10 mouse cellular contexts compared by ENCODE assay signal in the genomic region with DNA sequence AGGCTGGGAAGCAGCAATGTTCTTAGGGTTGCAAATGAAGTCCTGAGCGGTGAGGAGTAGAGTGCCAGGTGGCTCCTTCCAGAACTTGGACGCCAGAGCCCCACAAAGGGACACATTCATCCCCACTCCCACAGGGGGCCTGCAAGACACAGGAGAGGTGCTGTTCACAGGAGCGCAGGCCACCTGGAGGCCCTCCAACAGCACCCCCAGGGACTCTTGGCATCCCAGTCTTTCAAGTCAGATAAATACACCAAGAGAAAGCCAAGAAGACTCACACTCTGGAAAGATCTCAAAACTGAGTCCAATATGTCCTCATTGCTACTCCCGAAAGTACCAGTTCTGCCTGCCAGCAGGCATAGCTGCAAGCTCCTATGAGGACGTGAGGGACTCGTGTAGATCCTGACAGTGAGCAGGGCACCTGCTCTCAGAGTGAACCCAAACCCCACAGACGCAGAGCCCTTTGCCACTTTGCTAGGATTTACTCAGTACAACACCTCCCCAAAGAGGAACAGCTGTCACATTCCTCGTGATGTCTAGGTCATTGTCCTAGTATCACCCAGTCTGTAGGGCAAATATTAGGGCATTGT.
DNase-seq lines count a peak whose midpoint lies in the region; ATAC-seq and TF ChIP-seq lines count a peak whose summit lies in the region.
"Had no signal": no experiment of that assay in that cellular context is flagged by ENCODE, and none has a peak within 500 bp of the region (broad histone marks: within the 10 kb centered on the region; RNA-seq: fewer than 3 reads in every experiment).

No protein-coding gene starts in this region.

- no peaks in the 10 kb centered on the region for H3K9me3 ChIP-seq in heart, embryonic 12.5 days (replicated peaks)
- H3K9me3 ChIP-seq: liver, embryonic 15.5 days had no signal

- TF ChIP-seq CTCF in cerebellum, adult 2 months (IDR thresholded peaks at IDR 0.05; ENCODE audit: borderline replicate concordance, insufficient read depth, low read depth, low read length) = no peak
- TF ChIP-seq CTCF in left cerebral cortex, adult 2 months (IDR thresholded peaks at IDR 0.05) = no peak

- no peak overlapping the region for H3K4me3 ChIP-seq in heart, embryonic 12.5 days
- no peak overlapping the region for H3K4me3 ChIP-seq in cerebellum, adult 2 months (replicated peaks; ENCODE audit: insufficient read depth, low read depth, low read length)
- H3K4me3 ChIP-seq in left cerebral cortex, adult 2 months = no peak overlapping the region
- H3K4me3 ChIP-seq: liver, embryonic 15.5 days; megakaryocyte, embryonic 14.5 days had no signal

- peak; percentile 38 to 50 for DNase-seq in heart, adult 18-20 months
- peak; percentile 36 for DNase-seq in brain, adult 2 months (ENCODE audit: low read depth, low spot score)
- peak; percentile 25 to 44 for DNase-seq in cerebellum, adult 2 months
- DNase-seq in gastrocnemius, postnatal 36 days = peak; percentile 38 to 48
- no peak for DNase-seq in thymus, postnatal 14 days
- DNase-seq in left cerebral cortex, adult 2 months (ENCODE audit: extremely low spot score in 1 of 2, low spot score in 2 of 2) = no peak

- no peaks in the 10 kb centered on the region for H3K36me3 ChIP-seq in heart, embryonic 12.5 days
- H3K36me3 ChIP-seq: liver, embryonic 15.5 days had no signal

- H3K27me3 ChIP-seq in heart, embryonic 12.5 days (replicated peaks) = peaks cover 78% of the 10 kb centered on the region
- no peaks in the 10 kb centered on the region for H3K27me3 ChIP-seq in cerebellum, adult 2 months (ENCODE audit: control insufficient read depth, insufficient read depth, low read length)
- H3K27me3 ChIP-seq: liver, embryonic 15.5 days; megakaryocyte, embryonic 14.5 days had no signal

- H3K9ac ChIP-seq in heart, embryonic 12.5 days = no peak overlapping the region
- H3K9ac ChIP-seq: liver, embryonic 15.5 days had no signal

- intact Hi-C loops in gastrocnemius, postnatal 36 days (cut with DNase I) = no loop called here
- intact Hi-C loops in left cerebral cortex, adult 2 months (cut with DNase I) = no loop called here

- no peak overlapping the region for H3K27ac ChIP-seq in heart, embryonic 12.5 days (ENCODE audit: poor library complexity, severe bottlenecking)
- no peak overlapping the region for H3K27ac ChIP-seq in cerebellum, adult 2 months (ENCODE audit: insufficient read depth, low read length)
- H3K27ac ChIP-seq in left cerebral cortex, adult 2 months = no peak overlapping the region
- H3K27ac ChIP-seq: kidney, postnatal 0 days; liver, embryonic 15.5 days had no signal

- no peak for ATAC-seq in heart, embryonic 12.5 days (ENCODE audit: insufficient number of reproducible peaks, low FRiP score)

- 40% methylated on average over 8 of the region's 8 CpGs for WGBS in heart, embryonic 12.5 days
- 13% methylated on average over 8 of the region's 8 CpGs for WGBS in cerebellum, adult 2 months

- no peak for TF ChIP-seq POLR2A in cerebellum, adult 2 months (IDR thresholded peaks at IDR 0.05; ENCODE audit: borderline replicate concordance, insufficient read depth, low read length)

- no peaks in the 10 kb centered on the region for H3K4me1 ChIP-seq in heart, embryonic 12.5 days (replicated peaks)
- H3K4me1 ChIP-seq in cerebellum, adult 2 months (ENCODE audit: control insufficient read depth, insufficient read depth, low read length) = peaks cover 6% of the 10 kb centered on the region; the same call in 1 of the 2 replicates
- H3K4me1 ChIP-seq: liver, embryonic 15.5 days; megakaryocyte, embryonic 14.5 days had no signal

- H3K4me2 ChIP-seq in heart, embryonic 12.5 days = no peak overlapping the region
- H3K4me2 ChIP-seq: liver, embryonic 15.5 days had no signal

Comparison
In these comparisons a context has a peak if more than half of its experiments do, and no peak if none do; other contexts are left out.
1. DNase-seq: peak in heart, adult 18-20 months (2 of 2), brain, adult 2 months (single experiment), cerebellum, adult 2 months (2 of 2) and gastrocnemius, postnatal 36 days (2 of 2); none in thymus, postnatal 14 days (single experiment) and left cerebral cortex, adult 2 months (0 of 2).